7 mouse cellular contexts compared by ENCODE assay signal in the genomic region with DNA sequence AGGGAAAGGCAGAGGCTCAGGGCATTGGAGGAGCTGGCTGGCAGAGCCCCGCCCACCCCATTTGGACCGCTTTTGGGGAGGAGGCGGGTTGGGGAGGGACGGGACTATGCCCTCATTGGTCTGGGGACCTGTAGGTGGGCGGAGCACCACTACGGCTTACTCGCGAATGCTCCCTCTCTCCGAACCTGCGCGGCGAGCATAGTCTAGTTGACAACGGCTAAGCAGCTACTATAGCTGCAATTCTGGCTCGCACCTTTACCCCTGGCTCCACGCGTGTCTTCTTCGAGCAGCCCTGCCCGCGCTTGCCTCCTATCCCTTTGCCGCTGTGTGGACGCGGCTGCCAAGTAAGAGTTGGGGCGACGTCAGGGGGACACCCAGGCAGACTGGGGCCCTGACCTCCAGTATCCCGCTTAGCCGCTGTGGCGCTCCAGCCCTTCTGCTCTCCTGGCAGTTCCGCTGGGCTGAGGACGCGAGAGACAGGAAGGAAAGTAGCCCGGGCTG. TPM values are rescaled to one million over a fixed set of nuclear protein-coding genes. Genes with fewer than 3 reads are reported as not detected.
A peak's percentile ranks its signal among the peaks of the same experiment; 100 is the strongest.
DNase-seq lines count a peak whose midpoint lies in the region; ATAC-seq and TF ChIP-seq lines count a peak whose summit lies in the region.

No protein-coding gene starts in this region.

- H3K27me3 ChIP-seq in embryonic facial prominence, embryonic 11.5 days (ENCODE audit: control insufficient read depth, insufficient read depth, low read length) = peaks cover 3% of the 10 kb centered on the region; the same call in 1 of the 2 replicates
- no peaks in the 10 kb centered on the region for H3K27me3 ChIP-seq in heart, adult 2 months (ENCODE audit: control insufficient read depth, insufficient read depth, low read length)
- no peaks in the 10 kb centered on the region for H3K27me3 ChIP-seq in kidney, adult 2 months (replicated peaks; ENCODE audit: control insufficient read depth, insufficient read depth, low read length)
- peaks cover 30% of the 10 kb centered on the region for H3K27me3 ChIP-seq in limb, embryonic 11.5 days (ENCODE audit: control insufficient read depth, insufficient read depth, low read length)
- peaks cover 59% of the 10 kb centered on the region for H3K27me3 ChIP-seq in midbrain, embryonic 13.5 days

- peak; percentile 85 for DNase-seq in adrenal gland, postnatal 25 days
- peak; percentile 83 for DNase-seq in embryonic facial prominence, embryonic 11.5 days (ENCODE audit: low spot score)
- DNase-seq in heart, adult 2 months = peak; percentile 80 to 90
- peak; percentile 95 for DNase-seq in kidney, adult 2 months
- DNase-seq in limb, embryonic 11.5 days (ENCODE audit: low spot score) = peak; percentile 84
- peak; percentile 46 to 51 for DNase-seq in spleen, adult 18-20 months

- no peak for TF ChIP-seq POLR2A in heart, adult 2 months (IDR thresholded peaks at IDR 0.05; ENCODE audit: insufficient read depth, low read depth, low read length)
- TF ChIP-seq POLR2A in kidney, adult 2 months (IDR thresholded peaks at IDR 0.05; ENCODE audit: low read depth, low read length) = peak; percentile 90

- ATAC-seq in embryonic facial prominence, embryonic 11.5 days (replicated peaks; ENCODE audit: insufficient number of reproducible peaks, low FRiP score, low TSS enrichment, low read depth) = peak; percentile 96
- peak; percentile 94 for ATAC-seq in limb, embryonic 11.5 days (ENCODE audit: insufficient number of reproducible peaks, low FRiP score, low TSS enrichment, low read depth)
- peak; percentile 97 for ATAC-seq in midbrain, embryonic 13.5 days

- TF ChIP-seq EP300 in heart, adult 2 months (IDR thresholded peaks at IDR 0.05; ENCODE audit: insufficient read depth, low read depth, low read length) = no peak

- H3K4me2 ChIP-seq in embryonic facial prominence, embryonic 11.5 days (ENCODE audit: low read depth, low read length) = peak overlapping the region; percentile 85
- peak overlapping the region; percentile 74 for H3K4me2 ChIP-seq in limb, embryonic 11.5 days (ENCODE audit: low read depth, severe bottlenecking)
- H3K4me2 ChIP-seq in midbrain, embryonic 13.5 days (replicated peaks) = peak overlapping the region; percentile 78

- intact Hi-C loops in heart, adult 2 months (cut with DNase I) = loop anchor here (5.0 kb wide), 1 partner anchor 50 kb away; no protein-coding TSS in a partner anchor

- peak overlapping the region; percentile 44; the same call in 1 of the 2 replicates for H3K9ac ChIP-seq in embryonic facial prominence, embryonic 11.5 days (replicated peaks; ENCODE audit: low read length)
- H3K9ac ChIP-seq in heart, adult 2 months (ENCODE audit: low read depth, low read length) = peak overlapping the region; percentile 82
- H3K9ac ChIP-seq in limb, embryonic 11.5 days (ENCODE audit: low read length) = peak overlapping the region; percentile 30; the same call in 1 of the 2 replicates
- peak overlapping the region; percentile 39; the same call in 1 of the 2 replicates for H3K9ac ChIP-seq in midbrain, embryonic 13.5 days (replicated peaks)

- no peaks in the 10 kb centered on the region for H3K9me3 ChIP-seq in embryonic facial prominence, embryonic 11.5 days (replicated peaks; ENCODE audit: control insufficient read depth, low read length)
- H3K9me3 ChIP-seq in limb, embryonic 11.5 days (ENCODE audit: control insufficient read depth, low read length) = no peaks in the 10 kb centered on the region
- H3K9me3 ChIP-seq in midbrain, embryonic 13.5 days = no peaks in the 10 kb centered on the region

- H3K4me3 ChIP-seq in embryonic facial prominence, embryonic 11.5 days (ENCODE audit: low read depth, low read length) = peak overlapping the region; percentile 42
- H3K4me3 ChIP-seq in heart, adult 2 months = peak overlapping the region; percentile 69
- peak overlapping the region; percentile 81 for H3K4me3 ChIP-seq in kidney, adult 2 months (ENCODE audit: insufficient read depth, low read depth, low read length)
- H3K4me3 ChIP-seq in limb, embryonic 11.5 days (ENCODE audit: low read depth, low read length) = peak overlapping the region; percentile 41
- H3K4me3 ChIP-seq in midbrain, embryonic 13.5 days (replicated peaks) = peak overlapping the region; percentile 45

- TF ChIP-seq CTCF in heart, adult 2 months (IDR thresholded peaks at IDR 0.05) = peak; percentile 32
- TF ChIP-seq CTCF in kidney, adult 2 months (conservative IDR thresholded peaks at IDR 0.05; ENCODE audit: insufficient read depth, insufficient read length, low read depth, low read length) = no peak

- 26% methylated on average over 30 of the region's 31 CpGs for WGBS in embryonic facial prominence, embryonic 11.5 days
- 23% methylated on average over 31 of the region's 31 CpGs for WGBS in heart, adult 2 months
- WGBS in kidney, adult 2 months = 0% methylated on average over 27 of the region's 31 CpGs
- WGBS in limb, embryonic 11.5 days = 21% methylated on average over 31 of the region's 31 CpGs
- WGBS in midbrain, embryonic 13.5 days = 30% methylated on average over 31 of the region's 31 CpGs

- no peak overlapping the region for H3K27ac ChIP-seq in embryonic facial prominence, embryonic 11.5 days (replicated peaks; ENCODE audit: low read depth, low read length)
- peak overlapping the region; percentile 90 for H3K27ac ChIP-seq in heart, adult 2 months
- H3K27ac ChIP-seq in kidney, adult 2 months (ENCODE audit: insufficient read depth, low read depth, low read length) = peak overlapping the region; percentile 99
- no peak overlapping the region for H3K27ac ChIP-seq in limb, embryonic 11.5 days (replicated peaks; ENCODE audit: low read depth, low read length)
- no peak overlapping the region for H3K27ac ChIP-seq in midbrain, embryonic 13.5 days

- H3K4me1 ChIP-seq in embryonic facial prominence, embryonic 11.5 days (ENCODE audit: control insufficient read depth, insufficient read depth, low read length) = no peaks in the 10 kb centered on the region
- peaks cover 7% of the 10 kb centered on the region for H3K4me1 ChIP-seq in heart, adult 2 months (ENCODE audit: control insufficient read depth, insufficient read depth, low read length)
- H3K4me1 ChIP-seq in kidney, adult 2 months (ENCODE audit: control insufficient read depth, insufficient read depth, low read length) = peaks cover 4% of the 10 kb centered on the region; the same call in 1 of the 2 replicates
- H3K4me1 ChIP-seq in limb, embryonic 11.5 days (ENCODE audit: control insufficient read depth, insufficient read depth, low read length) = 0 out of 2 replicates have a peak, but pooled peaks cover 2% of the 10 kb centered on the region
- H3K4me1 ChIP-seq in midbrain, embryonic 13.5 days (replicated peaks) = 0 out of 2 replicates have a peak, but pooled peaks cover 2% of the 10 kb centered on the region

- H3K79me2 ChIP-seq in heart, adult 2 months (replicated peaks; ENCODE audit: control insufficient read depth, insufficient read depth, low read length) = no peaks in the 10 kb centered on the region; the same call in 1 of the 2 replicates

- H3K36me3 ChIP-seq in embryonic facial prominence, embryonic 11.5 days (replicated peaks; ENCODE audit: control insufficient read depth, insufficient read depth, low read depth, low read length) = no peaks in the 10 kb centered on the region
- peaks cover 7% of the 10 kb centered on the region for H3K36me3 ChIP-seq in heart, adult 2 months (ENCODE audit: control insufficient read depth, insufficient read depth, low read length)
- no peaks in the 10 kb centered on the region for H3K36me3 ChIP-seq in kidney, adult 2 months (ENCODE audit: control insufficient read depth, insufficient read depth, low read length)
- H3K36me3 ChIP-seq in limb, embryonic 11.5 days (ENCODE audit: control insufficient read depth, insufficient read depth, low read length) = no peaks in the 10 kb centered on the region
- no peaks in the 10 kb centered on the region for H3K36me3 ChIP-seq in midbrain, embryonic 13.5 days

RNA-seq across cellular contexts. Expression of a gene that starts 39.5 kb away (rescaled TPM):
- 26.0 and 31.7 TPM in 2 replicates for total RNA-seq in adrenal gland, postnatal 25 days (2021)
- polyA plus RNA-seq in embryonic facial prominence, embryonic 11.5 days (2014; fragmentation: Nextera tagmentation; extraction: Ambion mirVana) = 5.0 and 6.5 TPM in 2 replicates
- total RNA-seq in heart, adult 2 months (2021) = 10 to 100 TPM; 29.2 to 32.3 TPM
- 36.2 and 50.3 TPM in 2 replicates for polyA plus RNA-seq in heart, adult 2 months (2012; rRNA removed)
- 62.0 and 82.9 TPM in 2 replicates for polyA plus RNA-seq in kidney, adult 2 months (2012; rRNA removed)
- polyA plus RNA-seq in limb, embryonic 11.5 days (2014; fragmentation: Nextera tagmentation; extraction: Ambion mirVana) = 4.3 and 5.1 TPM in 2 replicates
- polyA plus RNA-seq in midbrain, embryonic 13.5 days (2015; fragmentation: Nextera tagmentation; extraction: Ambion mirVana) = 4.4 and 5.1 TPM in 2 replicates

Comparison
In these comparisons a context has a peak if more than half of its experiments do, and no peak if none do; other contexts are left out.
1. H3K27ac ChIP-seq: peak in heart, adult 2 months (single experiment) and kidney, adult 2 months (single experiment); none in embryonic facial prominence, embryonic 11.5 days (single experiment), limb, embryonic 11.5 days (single experiment) and midbrain, embryonic 13.5 days (single experiment).
2. H3K9ac ChIP-seq: peak in every context shown above with its lines; median percentile 82 in heart, adult 2 months; 44 in embryonic facial prominence, embryonic 11.5 days; 39 in midbrain, embryonic 13.5 days; 30 in limb, embryonic 11.5 days.
3. Peak in every context shown above with its lines, with median percentiles within 50 percentile points of each other: DNase-seq, ATAC-seq, H3K4me2 ChIP-seq and H3K4me3 ChIP-seq.